Mouse (Mus musculus): Measurements from ENCODE around the gene Tmem218. TPM values are rescaled to one million over a fixed set of nuclear protein-coding genes. Genes with fewer than 3 reads are reported as not detected.

Tmem218 gene
- total and polyA plus RNA-seq, 2 experiments from 2014 or later = 4.8 to 12.8 TPM

GRCm38 (mm10) chr9:37178911-37179310 is 29.1 kb upstream of the Tmem218 start:
- 3% methylated on average over 4 of the region's 4 CpGs for WGBS
- Histone ChIP-seq H3K4me2 (ENCODE audit: low read depth) (no peak overlapping the region), H3K27me3 (ENCODE audit: insufficient read depth, low read length) (no peaks in the 10 kb centered on the region), H3K36me3 (ENCODE audit: insufficient read depth) (no peaks in the 10 kb centered on the region), H3K4me3 (ENCODE audit: low read depth, low read length) (no peak overlapping the region), H3K9ac (no peak overlapping the region), H3K4me1 (ENCODE audit: insufficient read depth) (peaks cover 23% of the 10 kb centered on the region), H3K27ac (ENCODE audit: low read depth, low read length) (peak overlapping the region; percentile 73), H3K9me3 (ENCODE audit: low read length) (no peaks in the 10 kb centered on the region)
- TF ChIP-seq CTCF (IDR thresholded peaks at IDR 0.05; ENCODE audit: low read depth) = no peak
- ATAC-seq (peak; percentile 64), DNase-seq (peak; percentile 78)

GRCm38 (mm10) chr9:37179596-37179995 is 28.4 kb upstream of the Tmem218 start:
- no peaks in the 10 kb centered on the region for H3K9me3 ChIP-seq (ENCODE audit: low read length)
- H3K9ac ChIP-seq = no peak overlapping the region
- ATAC-seq (no peak), DNase-seq (no peak)
- no peak overlapping the region for H3K4me2 ChIP-seq (ENCODE audit: low read depth)
- no peak for TF ChIP-seq CTCF (IDR thresholded peaks at IDR 0.05; ENCODE audit: low read depth)
- H3K27ac ChIP-seq (ENCODE audit: low read depth, low read length) = 0 out of 2 replicates have a peak overlapping the region, but pooled peaks have one; percentile 29
- peaks cover 23% of the 10 kb centered on the region for H3K4me1 ChIP-seq (ENCODE audit: insufficient read depth)
- no peak overlapping the region for H3K4me3 ChIP-seq (ENCODE audit: low read depth, low read length)
- no peaks in the 10 kb centered on the region for H3K36me3 ChIP-seq (ENCODE audit: insufficient read depth)
- WGBS = 83% methylated on average over 4 of the region's 4 CpGs
- no peaks in the 10 kb centered on the region for H3K27me3 ChIP-seq (ENCODE audit: insufficient read depth, low read length)

DNA sequence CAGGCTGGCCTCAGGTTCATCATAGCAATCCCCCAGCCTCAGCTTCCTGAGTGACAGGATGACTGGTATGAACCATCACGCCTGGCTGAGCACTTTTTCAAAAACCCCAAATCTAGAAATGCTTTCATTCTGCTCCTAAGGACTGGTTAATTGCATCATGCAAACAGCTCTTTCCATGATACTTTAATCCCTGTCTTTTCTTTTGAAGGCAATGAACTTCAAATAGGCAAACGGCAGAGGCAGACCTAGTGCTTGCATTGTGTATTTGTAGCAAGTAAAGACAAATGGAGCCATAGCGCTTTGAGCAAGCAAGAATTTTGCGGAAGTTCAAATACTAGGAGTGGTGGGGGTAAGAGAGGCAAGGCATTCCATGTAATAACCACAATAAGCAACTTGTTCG is 26.4 kb upstream of the Tmem218 start:
- H3K36me3 ChIP-seq (ENCODE audit: insufficient read depth) = no peaks in the 10 kb centered on the region
- H3K27ac ChIP-seq (ENCODE audit: low read depth, low read length) = no peak overlapping the region
- peaks cover 16% of the 10 kb centered on the region for H3K4me1 ChIP-seq (ENCODE audit: insufficient read depth)
- H3K9ac ChIP-seq = no peak overlapping the region
- no peak for TF ChIP-seq CTCF (IDR thresholded peaks at IDR 0.05; ENCODE audit: low read depth)
- no peaks in the 10 kb centered on the region for H3K9me3 ChIP-seq (ENCODE audit: low read length)
- H3K4me3 ChIP-seq (ENCODE audit: low read depth, low read length) = no peak overlapping the region
- 17% methylated on average over 5 of the region's 5 CpGs for WGBS
- DNase-seq = no peak
- H3K4me2 ChIP-seq (ENCODE audit: low read depth) = no peak overlapping the region
- no peak for ATAC-seq
- H3K27me3 ChIP-seq (ENCODE audit: insufficient read depth, low read length) = no peaks in the 10 kb centered on the region

DNA sequence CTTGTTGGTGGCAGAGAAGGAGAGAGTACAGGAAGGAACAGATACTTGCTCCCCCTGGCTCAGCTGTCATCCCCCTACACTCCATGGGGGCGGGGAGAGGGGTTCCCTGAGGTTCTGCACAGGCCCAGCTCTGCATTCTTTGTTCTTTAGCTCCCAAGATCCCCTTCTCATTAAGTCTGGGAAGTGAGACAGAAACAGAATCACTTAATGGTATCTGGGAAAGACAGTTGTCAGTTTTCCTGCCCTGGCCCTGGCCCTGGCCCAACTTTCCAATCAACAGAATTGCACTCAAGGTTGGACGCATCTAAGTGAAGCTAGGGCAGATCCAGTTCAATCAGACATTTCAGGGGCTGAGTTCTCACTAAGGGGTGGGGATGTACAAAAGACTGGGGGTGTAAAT is 24.8 kb upstream of the Tmem218 start:
- Histone ChIP-seq H3K27ac (ENCODE audit: low read depth, low read length) (no peak overlapping the region), H3K9ac (no peak overlapping the region), H3K36me3 (ENCODE audit: insufficient read depth) (no peaks in the 10 kb centered on the region), H3K4me2 (ENCODE audit: low read depth) (no peak overlapping the region), H3K4me1 (ENCODE audit: insufficient read depth) (peaks cover 10% of the 10 kb centered on the region), H3K4me3 (ENCODE audit: low read depth, low read length) (no peak overlapping the region), H3K9me3 (ENCODE audit: low read length) (no peaks in the 10 kb centered on the region), H3K27me3 (ENCODE audit: insufficient read depth, low read length) (no peaks in the 10 kb centered on the region)
- no peak for DNase-seq
- TF ChIP-seq CTCF (IDR thresholded peaks at IDR 0.05; ENCODE audit: low read depth) = no peak
- no peak for ATAC-seq
- WGBS = 40% methylated on average over 2 of the region's 2 CpGs

GRCm38 (mm10) chr9:37187407-37187806 is 20.6 kb upstream of the Tmem218 start:
- no peak for ATAC-seq

DNA sequence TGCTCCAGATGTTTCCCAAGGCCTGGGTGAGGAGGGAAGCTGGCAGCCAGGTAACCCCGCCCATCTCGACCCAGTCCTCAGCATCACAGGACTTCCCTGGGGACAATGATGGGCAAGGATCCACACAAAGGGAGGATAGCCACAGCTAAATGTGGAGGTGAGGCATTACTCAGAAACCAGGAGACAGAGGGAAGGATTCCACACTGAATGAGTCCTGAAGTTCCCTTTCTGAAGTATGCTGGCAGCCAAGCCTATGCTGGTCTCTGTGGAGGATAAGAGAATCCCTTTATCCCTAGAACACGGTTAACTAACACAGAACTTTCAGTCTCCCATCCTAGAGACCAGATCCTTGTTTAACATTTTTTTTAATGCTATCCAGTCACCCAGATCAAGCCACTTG is 20.0 kb upstream of the Tmem218 start:
- ATAC-seq = no peak

More at GRCm38 (mm10) chr9:37187407-37187806, 20.6 kb upstream of the Tmem218 start:
- no peak for DNase-seq
- H3K9me3 ChIP-seq (ENCODE audit: low read length) = no peaks in the 10 kb centered on the region
- H3K9ac ChIP-seq = no peak overlapping the region
- H3K27ac ChIP-seq (ENCODE audit: low read depth, low read length) = no peak overlapping the region
- WGBS = 84% methylated on average over 5 of the region's 5 CpGs
- H3K4me1 ChIP-seq (ENCODE audit: insufficient read depth) = no peaks in the 10 kb centered on the region
- no peak overlapping the region for H3K4me3 ChIP-seq (ENCODE audit: low read depth, low read length)
- no peak for TF ChIP-seq CTCF (IDR thresholded peaks at IDR 0.05; ENCODE audit: low read depth)
- no peaks in the 10 kb centered on the region for H3K36me3 ChIP-seq (ENCODE audit: insufficient read depth)
- no peak overlapping the region for H3K4me2 ChIP-seq (ENCODE audit: low read depth)
- H3K27me3 ChIP-seq (ENCODE audit: insufficient read depth, low read length) = no peaks in the 10 kb centered on the region

DNA sequence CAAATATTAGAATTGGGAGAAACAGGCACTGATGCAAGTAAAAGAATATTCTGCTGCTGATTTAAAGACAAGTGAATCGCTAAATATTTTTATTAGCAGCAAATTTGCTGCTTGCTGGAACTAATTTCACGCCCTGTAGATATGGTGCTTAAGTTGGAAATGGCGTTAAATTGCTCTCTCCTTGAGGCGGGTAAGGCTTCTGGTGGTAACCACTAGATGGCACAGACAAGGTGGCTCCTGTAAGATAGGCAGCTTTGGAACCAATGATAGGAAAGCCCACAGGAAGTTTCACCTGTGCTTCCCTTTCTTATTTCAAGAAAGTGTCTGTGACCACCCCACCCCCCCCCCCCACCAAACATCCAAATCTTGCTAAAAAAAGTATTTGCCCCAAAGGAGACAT is 11.0 kb upstream of the Tmem218 start:
- Histone ChIP-seq H3K4me2 (ENCODE audit: low read depth) (no peak overlapping the region), H3K4me1 (ENCODE audit: insufficient read depth) (no peaks in the 10 kb centered on the region; the same call in 1 of the 2 replicates), H3K9me3 (ENCODE audit: low read length) (no peaks in the 10 kb centered on the region), H3K9ac (no peak overlapping the region), H3K36me3 (ENCODE audit: insufficient read depth) (no peaks in the 10 kb centered on the region), H3K4me3 (ENCODE audit: low read depth, low read length) (no peak overlapping the region), H3K27me3 (ENCODE audit: insufficient read depth, low read length) (no peaks in the 10 kb centered on the region), H3K27ac (ENCODE audit: low read depth, low read length) (no peak overlapping the region)
- TF ChIP-seq CTCF (IDR thresholded peaks at IDR 0.05; ENCODE audit: low read depth) = no peak
- no peak for DNase-seq
- ATAC-seq = no peak
- 88% methylated on average over 4 of the region's 4 CpGs for WGBS

More for the DNA sequence above, 20.0 kb upstream of the Tmem218 start:
- WGBS = 91% methylated on average over 3 of the region's 3 CpGs
- Histone ChIP-seq H3K27me3 (ENCODE audit: insufficient read depth, low read length) (no peaks in the 10 kb centered on the region), H3K36me3 (ENCODE audit: insufficient read depth) (no peaks in the 10 kb centered on the region), H3K4me1 (ENCODE audit: insufficient read depth) (no peaks in the 10 kb centered on the region), H3K9ac (no peak overlapping the region), H3K4me3 (ENCODE audit: low read depth, low read length) (no peak overlapping the region), H3K4me2 (ENCODE audit: low read depth) (no peak overlapping the region), H3K27ac (ENCODE audit: low read depth, low read length) (no peak overlapping the region), H3K9me3 (ENCODE audit: low read length) (no peaks in the 10 kb centered on the region)
- DNase-seq = no peak
- no peak for TF ChIP-seq CTCF (IDR thresholded peaks at IDR 0.05; ENCODE audit: low read depth)

Data from forebrain, postnatal 0 days (tissue).